Mouse (Mus musculus) midbrain, postnatal 0 days (tissue): Measurements from ENCODE around the gene Bcdin3d. TPM values are rescaled to one million over a fixed set of nuclear protein-coding genes. Genes with fewer than 3 reads are reported as not detected.

Experiments used
- ATAC-seq: fragments of 200-750 bp; cut with Nextera tagmentation; 2 replicates; pipeline ENCODE4 v1.8.0; 2017; ENCODE audit warnings: moderate number of reproducible peaks, mild to moderate bottlenecking, moderate TSS enrichment, moderate library complexity; ENCODE audit not compliant: low FRiP score
- DNase-seq: peaks from one replicate; pipeline ENCODE4 v3.0.0-alpha.2; 2015; ENCODE audit warnings: low spot score
- H3K27ac ChIP-seq: fragments of 300-500 bp; sonication (generic); 2 replicates; pipeline ENCODE4 v1.5.1; 2014; ENCODE audit warnings: low read depth, mild to moderate bottlenecking, low read length, mixed read lengths
- H3K27me3 ChIP-seq: fragments of 300-500 bp; sonication (generic); 2 replicates; pipeline ENCODE4 v1.6.1; 2014; ENCODE audit warnings: low read length, control low read depth, mixed read lengths; ENCODE audit not compliant: insufficient read depth
- H3K36me3 ChIP-seq: fragments of 300-500 bp; sonication (generic); 2 replicates; pipeline ENCODE4 v1.6.1; 2014; ENCODE audit warnings: low read length, control low read depth, mixed read lengths; ENCODE audit not compliant: insufficient read depth
- H3K4me1 ChIP-seq: fragments of 300-500 bp; sonication (generic); 2 replicates; pipeline ENCODE4 v1.6.1; 2014; ENCODE audit warnings: mild to moderate bottlenecking, control low read depth, antibody characterized with exemption, low read length, mixed read lengths; ENCODE audit not compliant: insufficient read depth
- H3K4me2 ChIP-seq: fragments of 300-500 bp; sonication (generic); 2 replicates; pipeline ENCODE4 v1.6.1; 2014; ENCODE audit warnings: low read depth, mild to moderate bottlenecking, low read length, mixed read lengths; ENCODE audit not compliant: poor library complexity, severe bottlenecking
- H3K4me3 ChIP-seq: fragments of 300-500 bp; sonication (generic); 2 replicates; pipeline ENCODE4 v1.5.1; 2014; ENCODE audit warnings: low read depth, mild to moderate bottlenecking, low read length, moderate library complexity
- H3K9ac ChIP-seq: fragments of 300-500 bp; sonication (generic); replicated peaks from 2 replicates; pipeline ENCODE4 v1.6.1; 2014; ENCODE audit warnings: mild to moderate bottlenecking, low read length, moderate library complexity, mixed read lengths; ENCODE audit not compliant: poor library complexity, severe bottlenecking
- H3K9me3 ChIP-seq: fragments of 300-500 bp; sonication (generic); 2 replicates; pipeline ENCODE4 v1.6.1; 2016; ENCODE audit warnings: low read length, control low read depth
- CTCF ChIP-seq: IDR thresholded peaks from 2 replicates; pipeline ENCODE4 v1.5.1; 2016; ENCODE audit warnings: antibody characterized with exemption, mild to moderate bottlenecking
- WGBS: fragments of 180-500 bp; shearing (Covaris S2); extraction: QIAGEN DNeasy Blood & Tissue Kit; methylation state at CpG from one replicate; pipeline ENCODE4 v1.1.7; 2014; 5-methylcytosine and 5-hydroxymethylcytosine counted together
- polyA plus RNA-seq: library from polyadenylated mRNA; unstranded; fragments of >200 nt; fragmentation: Nextera tagmentation; extraction: Ambion mirVana; gene quantifications from 2 replicates; pipeline ENCODE4 v1.2.1, GENCODE M21; 2015
- total RNA-seq: library from RNA; depleted of rRNA; stranded (reverse); fragments of >200 nt; gene quantifications from 2 replicates; pipeline ENCODE4 v1.2.3, GENCODE M21; 2014

Gene Bcdin3d
- total and polyA plus RNA-seq, 2 experiments from 2014 or later = 11.7 to 14.6 TPM

GRCm38 (mm10) chr15:99440816-99441457 lies 33.6 kb downstream of the Bcdin3d start:
- Histone ChIP-seq H3K4me3 (no peak overlapping the region), H3K9me3 (no peaks in the 10 kb centered on the region), H3K4me1 (no peaks in the 10 kb centered on the region), H3K36me3 (no peaks in the 10 kb centered on the region), H3K4me2 (no peak overlapping the region), H3K9ac (no peak overlapping the region), H3K27ac (peak overlapping the region; percentile 52), H3K27me3 (no peaks in the 10 kb centered on the region)
- no peak for TF ChIP-seq CTCF
- peak; percentile 45 for DNase-seq
- 53% methylated on average over 8 of the region's 8 CpGs for WGBS
- ATAC-seq = no peak

- H3K4me1 ChIP-seq = no peaks in the 10 kb centered on the region
- H3K9ac ChIP-seq = no peak overlapping the region
- H3K4me3 ChIP-seq = no peak overlapping the region
- H3K9me3 ChIP-seq = no peaks in the 10 kb centered on the region
- DNase-seq (peak; percentile 88), ATAC-seq (peak; percentile 68; the same call in 1 of the 2 replicates)
- H3K4me2 ChIP-seq = no peak overlapping the region
- TF ChIP-seq CTCF = no peak
- peak overlapping the region; percentile 52 for H3K27ac ChIP-seq
- 38% methylated on average over 2 of the region's 2 CpGs for WGBS
- no peaks in the 10 kb centered on the region for H3K36me3 ChIP-seq
- H3K27me3 ChIP-seq = no peaks in the 10 kb centered on the region
These were observed 34.3 kb downstream of the Bcdin3d start for GRCm38 (mm10) chr15:99440112-99440815.

- 87% methylated on average over 8 of the region's 8 CpGs for WGBS
- Histone ChIP-seq H3K27me3 (no peaks in the 10 kb centered on the region), H3K4me1 (no peaks in the 10 kb centered on the region), H3K4me3 (no peak overlapping the region), H3K27ac (no peak overlapping the region), H3K9ac (no peak overlapping the region), H3K4me2 (no peak overlapping the region), H3K36me3 (no peaks in the 10 kb centered on the region), H3K9me3 (no peaks in the 10 kb centered on the region)
- no peak for TF ChIP-seq CTCF
- no peak for DNase-seq
- ATAC-seq = no peak
These were observed 35.4 kb downstream of the Bcdin3d start for GRCm38 (mm10) chr15:99438966-99439698.

- ATAC-seq = no peak
- Histone ChIP-seq H3K36me3 (peaks cover 32% of the 10 kb centered on the region), H3K4me3 (no peak overlapping the region), H3K4me1 (no peaks in the 10 kb centered on the region), H3K9me3 (no peaks in the 10 kb centered on the region), H3K27me3 (no peaks in the 10 kb centered on the region), H3K4me2 (no peak overlapping the region), H3K27ac (no peak overlapping the region), H3K9ac (no peak overlapping the region)
- DNase-seq = no peak
- TF ChIP-seq CTCF = no peak
- WGBS = 89% methylated on average over 12 of the region's 12 CpGs
These were observed 40.6 kb downstream of the Bcdin3d start for GRCm38 (mm10) chr15:99433913-99434312.

DNA sequence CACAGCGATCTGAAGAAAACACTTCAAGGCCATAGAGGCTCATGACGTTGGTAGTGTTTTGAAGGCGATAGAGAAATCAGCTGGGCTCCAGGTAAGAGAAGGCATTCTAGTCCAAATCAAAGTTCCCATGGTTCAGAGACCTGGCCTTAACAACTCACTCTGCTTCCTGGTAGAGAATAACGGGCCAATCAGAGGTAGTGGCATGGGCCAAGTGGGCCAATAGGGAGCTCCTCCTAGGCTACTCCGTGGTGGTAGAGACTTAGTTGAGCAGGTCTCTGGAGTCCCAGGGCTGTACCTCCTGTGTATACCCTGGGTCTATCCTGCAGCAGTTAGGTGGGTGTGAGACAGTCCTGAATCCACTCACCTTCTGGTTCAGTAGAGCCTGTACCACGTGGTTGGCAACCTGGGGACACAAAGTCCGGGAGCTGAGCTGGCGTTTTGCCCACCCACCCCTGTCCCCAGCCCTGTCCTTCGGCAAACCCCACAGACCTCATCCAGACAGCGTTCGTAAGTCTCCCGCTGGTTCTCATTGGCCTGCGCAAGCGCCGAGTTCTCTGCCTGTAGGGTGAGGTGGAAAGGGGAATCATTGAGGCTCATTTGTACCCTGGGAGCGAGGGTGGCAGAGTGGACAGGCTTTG lies 41.3 kb downstream of the Bcdin3d start:
- 93% methylated on average over 16 of the region's 16 CpGs for WGBS

More for the DNA sequence above, 41.3 kb downstream of the Bcdin3d start:
- ATAC-seq (no peak), DNase-seq (no peak)
- Histone ChIP-seq H3K9me3 (no peaks in the 10 kb centered on the region), H3K4me3 (no peak overlapping the region), H3K27me3 (no peaks in the 10 kb centered on the region), H3K4me2 (no peak overlapping the region), H3K27ac (no peak overlapping the region), H3K4me1 (no peaks in the 10 kb centered on the region), H3K36me3 (peaks cover 36% of the 10 kb centered on the region), H3K9ac (no peak overlapping the region)
- no peak for TF ChIP-seq CTCF
